Mouse (Mus musculus) CH12.LX (cell line): ENCODE results near the gene Cldnd2. TPM values are rescaled to one million over a fixed set of nuclear protein-coding genes. Genes with fewer than 3 reads are reported as not detected.

Source experiments
- DNase-seq: peaks from one replicate; pipeline ENCODE4 v3.0.0-alpha.2; 2013; ENCODE audit errors: extremely low read depth
- H3K27ac ChIP-seq: 2 replicates; pipeline ENCODE4 v1.5.1; 2012; ENCODE audit warnings: low read depth, mild to moderate bottlenecking, control low read depth, moderate library complexity; ENCODE audit not compliant: insufficient read depth
- H3K27me3 ChIP-seq: replicated peaks from 2 replicates; pipeline ENCODE3; 2012; ENCODE audit warnings: inconsistent platforms
- H3K36me3 ChIP-seq, 2 experiments: replicated peaks in 1 of 2; 2 replicates each; pipeline versions ENCODE3 to v1.6.1; 2012; ENCODE audit warnings: inconsistent platforms in 1 of 2, low read length in 1 of 2, mild to moderate bottlenecking in 1 of 2, mixed read lengths in 1 of 2, moderate library complexity in 1 of 2; ENCODE audit not compliant: control insufficient read depth in 1 of 2, insufficient read depth in 1 of 2
- H3K4me1 ChIP-seq, 2 experiments: 2 replicates each; pipeline ENCODE4 v1.6.1; 2012; ENCODE audit warnings: inconsistent platforms in 1 of 2, moderate library complexity in 1 of 2; ENCODE audit not compliant: insufficient read depth in 2 of 2, control insufficient read depth in 1 of 2
- H3K4me2 ChIP-seq: 2 replicates; pipeline ENCODE4 v1.6.1; 2012; ENCODE audit warnings: low read depth, mild to moderate bottlenecking, control low read depth; ENCODE audit not compliant: poor library complexity, insufficient read depth, severe bottlenecking
- H3K4me3 ChIP-seq, 3 experiments: fragments of 150-350 bp in 1 of 3; sonication (generic) in 1 of 3; replicated peaks in 1 of 3; 2 replicates each; pipeline versions ENCODE3 to v1.5.1; 2011 to 2012; ENCODE audit warnings: low read depth in 2 of 3, low read length in 2 of 3, mild to moderate bottlenecking in 2 of 3, moderate library complexity in 2 of 3, control low read depth in 1 of 3, improper control_type of control experiment in 1 of 3, inconsistent platforms in 1 of 3, mixed read lengths in 1 of 3; ENCODE audit not compliant: poor library complexity in 1 of 3
- H3K79me2 ChIP-seq: replicated peaks from 2 replicates; pipeline ENCODE4 v1.6.1; 2012; ENCODE audit warnings: mild to moderate bottlenecking, moderate library complexity; ENCODE audit not compliant: control insufficient read depth, poor library complexity, insufficient read depth, severe bottlenecking; ENCODE audit errors: extremely low read depth
- H3K9ac ChIP-seq: 2 replicates; pipeline ENCODE4 v1.6.1; 2012; ENCODE audit warnings: low read depth, mild to moderate bottlenecking, control low read depth, moderate library complexity; ENCODE audit not compliant: insufficient read depth
- H3K9me3 ChIP-seq: replicated peaks from 2 replicates; pipeline ENCODE3; 2012; ENCODE audit warnings: low read length, inconsistent platforms, mixed read lengths
- BHLHE40 ChIP-seq: IDR thresholded peaks from 2 replicates; pipeline ENCODE4 v1.6.1; 2011; ENCODE audit warnings: mild to moderate bottlenecking, low read depth, low read length, improper control_type of control experiment
- E2F4 ChIP-seq: IDR thresholded peaks from 2 replicates; pipeline ENCODE4 v1.6.1; 2011; ENCODE audit warnings: low read depth, low read length, improper control_type of control experiment; ENCODE audit not compliant: insufficient replicate concordance
- ELF1 ChIP-seq: IDR thresholded peaks from 2 replicates; pipeline ENCODE4 v1.6.1; 2014; ENCODE audit warnings: low read depth, mild to moderate bottlenecking, inconsistent platforms, low read length, improper control_type of control experiment
- ETS1 ChIP-seq: conservative IDR thresholded peaks from 2 replicates; pipeline ENCODE4 v1.6.1; 2012; ENCODE audit warnings: low read depth, mild to moderate bottlenecking, inconsistent platforms, low read length, improper control_type of control experiment, moderate library complexity
- HCFC1 ChIP-seq: IDR thresholded peaks from 2 replicates; pipeline ENCODE4 v1.6.1; 2012; ENCODE audit warnings: low read depth, mild to moderate bottlenecking, inconsistent platforms, low read length, improper control_type of control experiment
- IRF4 ChIP-seq: IDR thresholded peaks from 2 replicates; pipeline ENCODE4 v1.6.1; 2014; ENCODE audit warnings: low read depth, mild to moderate bottlenecking, inconsistent platforms, low read length, improper control_type of control experiment
- KAT2A ChIP-seq: IDR thresholded peaks from 2 replicates; pipeline ENCODE4 v1.6.1; 2012; ENCODE audit warnings: low read length, improper control_type of control experiment, inconsistent platforms; ENCODE audit not compliant: insufficient replicate concordance
- MAFK ChIP-seq: IDR thresholded peaks from 2 replicates; pipeline ENCODE4 v1.6.1; 2011; ENCODE audit warnings: low read length, improper control_type of control experiment; ENCODE audit not compliant: insufficient replicate concordance
- MEF2A ChIP-seq: IDR thresholded peaks from 2 replicates; pipeline ENCODE4 v1.6.1; 2014; ENCODE audit warnings: low read depth, mild to moderate bottlenecking, inconsistent platforms, low read length, improper control_type of control experiment, borderline replicate concordance
- NELFE ChIP-seq: IDR thresholded peaks from 2 replicates; pipeline ENCODE4 v1.6.1; 2011; ENCODE audit warnings: low read depth, low read length, improper control_type of control experiment
- NRF1 ChIP-seq: IDR thresholded peaks from 2 replicates; pipeline ENCODE4 v1.6.1; 2014; ENCODE audit warnings: low read depth, mild to moderate bottlenecking, inconsistent platforms, low read length, improper control_type of control experiment, moderate library complexity
- POLR2A ChIP-seq: IDR thresholded peaks from 2 replicates; pipeline ENCODE4 v1.6.1; 2011; ENCODE audit warnings: low read depth, mild to moderate bottlenecking, improper control_type of control experiment, low read length
- RCOR1 ChIP-seq: conservative IDR thresholded peaks from 2 replicates; pipeline ENCODE4 v1.6.1; 2012; ENCODE audit warnings: low read depth, mild to moderate bottlenecking, inconsistent platforms, low read length, improper control_type of control experiment
- ZC3H11A ChIP-seq: IDR thresholded peaks from 2 replicates; pipeline ENCODE4 v1.6.1; 2012; ENCODE audit warnings: low read depth, mild to moderate bottlenecking, inconsistent platforms, low read length, improper control_type of control experiment
- ZKSCAN1 ChIP-seq: IDR thresholded peaks from 2 replicates; pipeline ENCODE4 v1.6.1; 2012; ENCODE audit warnings: low read depth, inconsistent platforms, low read length, improper control_type of control experiment, borderline replicate concordance
- ZMIZ1 ChIP-seq: IDR thresholded peaks from 2 replicates; pipeline ENCODE4 v1.6.1; 2012; ENCODE audit warnings: low read depth, mild to moderate bottlenecking, inconsistent platforms, low read length, improper control_type of control experiment
- ZNF384 ChIP-seq: IDR thresholded peaks from 2 replicates; pipeline ENCODE4 v1.6.1; 2012; ENCODE audit warnings: low read depth, low read length, improper control_type of control experiment, inconsistent platforms
- dilution Hi-C: fragments of 300-500 bp; cut with MboI; formaldehyde crosslinking; loops from 2 replicates; pipeline ENCODE4 v1.14.3; 2020; ENCODE audit warnings: low sequenced_read_pairs; ENCODE audit not compliant: extremely low pct_unique_long_range_greater_than_20kb, extremely low pct_ligation_motif_present
- in situ Hi-C: fragments of 300-500 bp; cut with MboI; formaldehyde crosslinking; loops from 3 replicates; pipeline ENCODE4 v1.14.3; 2019; ENCODE audit warnings: low sequenced_read_pairs, low pct_ligation_motif_present, low pct_unique_long_range_greater_than_20kb, mixed read lengths
- polyA plus RNA-seq: library from polyadenylated mRNA; unstranded; fragments of >175 nt; gene quantifications from 2 replicates; pipeline ENCODE4 v1.2.1, GENCODE M21; 2012; ENCODE audit warnings: low read depth; ENCODE audit not compliant: insufficient read length
- total RNA-seq, 2 experiments: library from RNA; depleted of rRNA; stranded (reverse); fragments of 300-350 nt in 1 of 2; fragments of >200 nt in 1 of 2; gene quantifications; 2 replicates each; pipeline ENCODE4 v1.2.3; 2012 to 2014

Gene Cldnd2
- total and polyA plus RNA-seq, 3 experiments: not detected

GRCm38 (mm10) chr7:43481191-43481590 is 40.6 kb downstream of the Cldnd2 start:
- H3K4me2 ChIP-seq: no peak overlapping the region
- no peak overlapping the region for H3K9ac ChIP-seq
- no peak overlapping the region for H3K4me3 ChIP-seq
- no peaks in the 10 kb centered on the region for H3K36me3 ChIP-seq
- no peak for TF ChIP-seq ZMIZ1
- no peak for TF ChIP-seq BHLHE40
- TF ChIP-seq NRF1: no peak
- no peak for TF ChIP-seq ZC3H11A
- TF ChIP-seq ZNF384: no peak
- TF ChIP-seq ELF1: no peak
- no peak overlapping the region for H3K27ac ChIP-seq
- peaks cover 13 to 14% of the 10 kb centered on the region in 2 experiments for H3K4me1 ChIP-seq
- DNase-seq: no peak
- dilution Hi-C loops (no loop called here), in situ Hi-C loops (loop anchor here (25.0 kb wide), 1 partner anchor 306 kb away; the partner anchor contains the start of genes Klk10, Klk8 and Klk9)
- peaks cover 46% of the 10 kb centered on the region for H3K27me3 ChIP-seq
- H3K9me3 ChIP-seq: no peaks in the 10 kb centered on the region
- H3K79me2 ChIP-seq: no peaks in the 10 kb centered on the region

DNA sequence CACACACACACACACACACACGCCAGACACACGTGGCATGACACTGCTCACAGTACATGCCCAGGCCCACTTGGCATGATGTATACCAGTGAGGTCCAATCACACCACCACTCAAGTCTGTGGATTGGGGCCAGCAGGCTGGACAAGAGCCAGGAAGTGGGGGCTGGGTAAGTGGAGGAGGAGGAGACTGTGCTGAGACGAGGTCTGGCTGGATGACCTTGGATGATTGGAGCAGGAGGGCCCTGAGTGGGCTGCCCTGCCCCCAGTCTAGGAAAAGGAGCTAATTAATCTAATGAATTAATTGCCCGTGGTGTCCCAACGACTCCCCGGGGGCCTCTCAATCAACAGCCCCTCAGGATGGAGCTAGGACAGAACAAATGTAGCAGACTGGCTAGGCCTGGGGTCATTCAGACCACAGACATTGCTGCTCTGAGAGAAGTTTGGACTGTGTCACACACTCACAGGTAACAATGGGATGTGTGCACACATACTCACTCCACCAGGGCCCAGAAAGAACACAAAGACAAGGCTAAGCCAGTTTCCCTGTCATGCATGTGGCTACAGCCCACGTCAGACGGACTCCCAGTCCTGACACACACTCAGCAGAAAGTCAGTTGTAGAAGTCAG is 41.6 kb downstream of the Cldnd2 start:
- H3K9me3 ChIP-seq: no peaks in the 10 kb centered on the region
- H3K27ac ChIP-seq: no peak overlapping the region
- dilution Hi-C loops (no loop called here), in situ Hi-C loops (loop anchor here (25.0 kb wide), 1 partner anchor 305 kb away; the partner anchor contains the start of genes Klk10, Klk8 and Klk9)
- H3K4me1 ChIP-seq: peaks cover 13 to 22% of the 10 kb centered on the region in 2 experiments
- peaks cover 54% of the 10 kb centered on the region for H3K27me3 ChIP-seq
- H3K4me2 ChIP-seq: no peak overlapping the region
- no peak for DNase-seq
- H3K79me2 ChIP-seq: no peaks in the 10 kb centered on the region
- no peak overlapping the region for H3K9ac ChIP-seq
- H3K36me3 ChIP-seq: no peaks in the 10 kb centered on the region
- H3K4me3 ChIP-seq: no peak overlapping the region
- TF ChIP-seq MEF2A (no peak), RCOR1 (no peak), POLR2A (no peak), NELFE (no peak), NRF1 (no peak), ETS1 (no peak), MAFK (no peak), KAT2A (no peak), ZKSCAN1 (no peak), E2F4 (no peak), HCFC1 (no peak), IRF4 (no peak)
